Mouse (Mus musculus) spleen, adult 18-20 months (tissue): ENCODE measurements around the gene Usp30.

Experiments
- DNase-seq, 2 experiments: peaks; one replicate each; pipeline ENCODE4 v3.0.0; 2022; ENCODE audit warnings: mixed read lengths in 2 of 2

The Usp30 gene

DNA sequence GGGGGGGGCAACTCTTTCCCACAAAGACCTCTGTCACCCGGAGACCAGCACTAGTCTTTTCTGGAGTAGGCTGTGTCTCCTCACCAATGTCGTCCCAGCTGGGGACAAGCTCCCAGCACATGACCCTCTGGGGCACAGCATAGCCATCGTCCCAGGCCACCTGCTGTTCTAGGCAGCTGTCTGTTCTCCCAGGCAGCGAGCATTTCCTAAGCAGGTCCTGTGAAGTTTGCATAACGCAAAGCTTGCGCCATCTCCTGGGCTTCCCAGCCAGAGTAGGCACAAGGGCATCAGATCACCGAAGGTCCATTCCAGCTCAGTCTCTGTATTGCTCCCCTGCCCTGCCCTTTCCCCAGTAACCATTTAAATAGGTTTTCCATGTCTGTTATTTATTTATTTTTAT is 92.0 kb downstream of the Usp30 start:
- no peak for DNase-seq

DNA sequence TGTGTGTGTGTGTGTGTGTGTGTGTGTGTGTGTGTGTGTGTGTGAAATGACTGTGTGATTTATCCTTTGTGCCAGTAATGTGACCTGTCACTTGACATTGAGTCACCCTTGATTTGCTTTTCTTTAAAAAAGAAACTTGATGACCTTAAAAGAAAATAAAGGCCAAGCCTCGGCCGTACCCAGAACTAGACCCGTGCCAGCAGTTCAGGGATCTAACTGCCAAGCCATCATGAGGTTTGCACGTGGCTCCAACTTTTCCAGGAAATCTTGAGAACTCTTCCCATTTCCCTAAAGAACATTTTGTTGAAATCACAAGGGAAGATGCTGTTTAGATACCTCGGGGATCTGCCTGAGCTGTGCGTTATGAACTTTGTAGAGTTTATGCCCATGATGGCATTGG is 96.2 kb downstream of the Usp30 start:
- no peak for DNase-seq

DNA sequence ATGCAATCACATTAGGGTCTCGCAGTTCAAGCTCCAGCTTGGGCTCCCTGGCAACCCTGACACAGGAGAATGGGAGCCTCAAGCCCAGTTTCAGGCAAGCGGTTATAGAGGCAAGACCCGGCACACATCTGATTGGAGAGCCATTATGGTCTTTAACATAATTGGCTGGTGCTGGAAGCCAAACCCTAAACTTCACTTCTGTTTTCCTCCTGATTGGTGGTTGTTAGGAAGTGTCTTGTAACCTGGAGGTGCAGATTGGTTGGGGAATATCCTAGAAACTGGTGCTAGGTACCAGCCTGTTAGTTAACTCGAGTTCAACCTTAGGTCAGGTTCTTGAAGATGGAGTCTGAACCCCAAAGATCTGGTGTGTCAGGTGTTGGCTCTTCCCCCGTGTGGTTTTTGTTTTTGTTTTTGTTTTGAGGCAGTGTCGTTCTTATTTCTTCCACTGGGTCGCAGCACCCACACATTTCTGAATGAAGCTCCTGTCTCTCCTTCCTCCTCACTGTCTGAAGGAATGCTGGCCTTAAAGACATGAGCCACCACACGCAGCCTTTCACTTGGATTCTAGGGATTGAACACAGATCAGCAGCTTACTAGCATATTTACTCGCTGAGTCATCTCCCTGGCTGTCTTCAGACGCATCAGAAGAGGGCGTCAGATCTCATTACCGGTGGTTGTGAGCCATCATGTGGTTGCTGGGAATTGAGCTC is 97.0 kb downstream of the Usp30 start:
- no peak for DNase-seq

DNA sequence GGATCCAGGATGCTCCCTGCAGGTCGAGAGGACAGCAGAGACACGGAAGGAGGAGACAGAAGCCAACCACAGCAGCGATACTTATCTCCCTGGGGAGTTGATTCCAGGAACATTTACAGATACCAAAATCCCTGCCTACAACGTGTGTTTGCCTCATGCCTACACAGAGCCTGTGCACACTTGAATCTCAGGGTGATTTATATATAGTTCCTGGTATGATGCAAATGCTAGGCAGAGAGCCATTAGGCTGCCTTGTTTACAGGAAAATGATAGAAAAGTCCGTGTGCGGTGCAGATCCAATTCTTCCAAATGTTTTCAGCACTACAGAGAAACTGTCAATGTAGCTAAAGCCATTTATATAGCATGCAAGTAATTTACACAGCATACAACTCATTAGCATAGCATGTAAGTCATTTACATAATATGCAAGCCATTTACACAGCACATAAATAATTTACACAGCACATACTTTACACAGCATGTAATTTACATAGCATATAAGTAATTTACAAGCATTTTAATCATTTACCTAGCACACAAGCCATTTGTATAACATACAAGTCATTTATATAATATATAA is 97.9 kb downstream of the Usp30 start:
- DNase-seq = no peak

DNA sequence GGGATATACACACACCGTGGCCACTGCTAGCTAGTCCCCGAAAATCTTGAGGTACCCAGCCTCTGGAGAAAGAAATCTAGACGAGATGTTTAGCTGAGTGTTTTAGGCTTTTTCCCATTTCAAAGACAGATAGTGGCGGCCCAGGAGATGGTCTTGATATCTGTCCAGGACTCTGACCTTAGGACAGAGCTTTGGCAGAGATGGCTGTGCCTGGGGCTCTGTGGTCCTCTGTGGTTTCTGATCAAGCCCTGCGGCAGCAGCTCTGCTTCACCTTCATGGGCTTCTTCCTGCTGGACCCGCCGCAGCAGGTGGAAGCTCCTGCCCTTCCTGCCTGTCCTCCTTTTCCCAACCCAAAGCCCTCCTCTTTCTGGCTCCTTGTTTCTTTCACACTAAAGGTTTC is 105.1 kb downstream of the Usp30 start:
- no peak for DNase-seq

DNA sequence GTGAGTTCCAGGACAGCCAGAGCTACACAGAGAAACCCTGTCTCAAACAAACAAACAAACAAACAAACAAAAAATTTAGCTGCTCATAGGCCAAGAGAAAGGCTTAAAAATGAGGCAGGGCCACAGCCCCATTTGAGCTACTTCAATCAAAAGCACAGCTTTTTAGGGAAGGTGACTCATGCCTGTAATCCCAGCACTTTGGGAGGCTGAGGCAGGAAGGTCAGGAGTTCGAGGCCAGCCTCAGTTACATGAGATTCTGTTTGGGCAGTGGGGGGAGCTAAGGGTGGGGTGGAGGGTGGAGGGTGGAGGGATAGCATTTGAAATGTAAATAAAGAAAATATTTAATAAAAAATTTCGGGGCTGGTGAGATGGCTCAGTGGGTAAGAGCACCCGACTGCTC is 107.7 kb downstream of the Usp30 start:
- no peak for DNase-seq

DNA sequence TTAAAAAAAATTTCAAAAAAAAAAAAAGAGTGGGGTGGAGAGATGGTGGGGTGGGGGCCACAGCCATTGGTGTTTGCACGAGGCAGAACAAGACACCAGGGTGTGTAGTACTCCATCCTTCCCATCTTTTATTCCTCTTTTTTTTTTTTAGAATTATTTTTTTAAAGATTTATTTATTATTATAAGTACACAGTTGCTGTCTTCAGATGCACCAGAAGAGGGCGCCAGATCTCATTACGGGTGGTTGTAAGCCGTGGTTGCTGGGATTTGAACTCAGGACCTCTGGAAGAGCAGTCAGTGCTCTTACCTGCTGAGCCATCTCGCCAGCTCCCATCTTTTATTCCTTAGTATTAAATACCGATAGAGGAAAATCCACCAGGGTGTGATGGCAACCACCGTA is 108.2 kb downstream of the Usp30 start:
- DNase-seq = no peak

DNA sequence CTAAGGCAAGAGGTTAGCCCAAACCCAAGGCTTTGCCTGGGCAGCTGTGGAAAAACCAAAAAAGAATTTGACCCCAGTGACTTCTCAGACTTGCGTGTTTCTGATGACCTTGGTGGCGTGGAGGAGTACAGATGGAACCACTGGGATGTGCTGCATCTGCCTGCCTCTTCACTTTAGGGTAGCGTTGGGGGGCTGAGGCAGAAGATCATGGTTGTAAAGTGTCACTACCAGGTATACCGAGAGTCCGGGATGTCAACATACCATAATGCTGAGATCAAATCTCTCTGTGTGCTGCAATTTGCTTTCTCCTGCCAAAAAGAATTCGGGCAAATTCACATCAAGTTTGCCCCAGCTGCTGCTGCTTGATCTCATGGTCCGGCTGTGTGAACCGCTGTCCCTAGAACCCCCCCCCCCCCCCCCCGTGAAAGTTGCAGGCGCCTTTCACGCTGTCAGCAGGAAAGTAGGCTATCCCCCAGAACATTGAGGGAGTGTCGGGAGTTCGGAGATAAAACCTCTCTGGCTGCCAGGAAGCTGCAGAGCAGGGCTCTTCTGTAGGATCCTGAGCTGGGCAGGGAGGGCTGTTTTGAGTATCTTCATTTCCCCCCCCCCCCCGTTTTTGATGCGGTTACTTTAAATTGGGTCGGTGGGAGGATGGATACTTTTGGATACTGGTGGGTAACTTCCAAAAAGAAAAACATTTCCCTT is 108.8 kb downstream of the Usp30 start:
- no peak for DNase-seq
